Mouse (Mus musculus): ENCODE measurements around the gene Lactb. TPM values are rescaled to one million over a fixed set of nuclear protein-coding genes. Genes with fewer than 3 reads are reported as not detected.
"Not testable (repeated sequence)": the region's sequence is repeated elsewhere in the genome, so short reads cannot be mapped to it uniquely, and the experiment has no call there.

The Lactb gene
- total RNA-seq, 2 experiments from 2014 or later: 13.5 to 17.5 TPM

DNA sequence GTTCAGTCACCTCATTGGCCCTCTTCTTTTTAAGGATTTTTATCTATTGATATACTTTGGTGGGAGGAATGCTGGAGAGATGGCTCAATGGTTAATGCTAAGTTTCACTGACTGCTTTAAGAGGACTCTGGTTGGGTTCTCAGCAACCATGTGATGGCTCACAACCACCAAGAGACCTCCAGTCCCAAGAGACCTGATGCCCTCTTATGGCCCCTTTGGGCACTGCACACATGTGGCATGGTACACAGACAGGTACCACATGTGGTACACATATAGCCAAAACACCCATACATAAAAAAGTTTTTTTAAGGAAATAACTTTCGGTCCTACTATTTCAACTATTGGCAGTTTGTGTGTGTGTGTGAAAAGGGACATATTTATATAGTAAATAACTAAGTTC lies 53.2 kb downstream of the Lactb start:
- no peak for DNase-seq (ENCODE audit: low spot score in 2 of 2)

DNA sequence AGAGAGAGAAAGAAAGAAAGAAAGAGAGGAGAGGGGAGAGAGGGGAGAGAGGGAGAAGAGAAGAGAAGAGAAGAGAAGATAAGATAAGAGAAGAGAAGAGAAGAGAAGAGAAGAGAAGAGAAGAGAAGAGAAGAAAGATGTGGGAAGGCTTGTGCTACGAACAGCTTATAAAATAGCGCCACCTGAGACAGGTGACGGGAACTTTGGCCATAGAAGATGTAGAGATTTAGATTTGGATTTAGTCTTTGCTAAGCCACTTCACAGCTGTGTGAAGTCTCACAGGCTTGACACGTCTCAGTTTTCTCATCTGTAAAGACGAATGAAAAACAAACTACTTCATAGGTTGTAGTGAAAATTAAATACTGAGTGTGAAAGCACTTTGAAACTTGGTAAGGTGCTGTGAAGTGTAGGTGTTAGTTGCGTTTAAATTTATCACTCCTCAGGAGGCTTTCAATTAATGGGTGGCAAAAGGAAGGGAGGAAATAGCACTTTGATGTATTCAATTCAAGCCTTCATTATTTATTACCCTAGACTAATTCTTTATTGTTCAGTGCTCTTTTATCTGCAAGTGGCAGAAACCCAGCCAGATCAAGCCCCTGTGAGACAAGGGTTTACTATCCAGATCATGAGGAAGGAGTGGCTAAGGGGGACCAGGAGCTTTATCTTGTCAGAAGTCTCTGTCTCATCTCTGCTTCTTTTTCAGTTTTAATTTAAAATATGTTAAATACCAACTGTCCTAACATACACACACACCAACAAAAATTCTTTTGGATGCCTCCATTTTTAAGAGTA lies 54.6 kb downstream of the Lactb start:
- no peak for DNase-seq (ENCODE audit: low spot score in 2 of 2)

- peak in 1 of 2 experiments; percentile 17 for DNase-seq (ENCODE audit: low spot score in 2 of 2)
These were observed 55.3 kb downstream of the Lactb start for GRCm38 (mm10) chr9:66919981-66920380.

DNA sequence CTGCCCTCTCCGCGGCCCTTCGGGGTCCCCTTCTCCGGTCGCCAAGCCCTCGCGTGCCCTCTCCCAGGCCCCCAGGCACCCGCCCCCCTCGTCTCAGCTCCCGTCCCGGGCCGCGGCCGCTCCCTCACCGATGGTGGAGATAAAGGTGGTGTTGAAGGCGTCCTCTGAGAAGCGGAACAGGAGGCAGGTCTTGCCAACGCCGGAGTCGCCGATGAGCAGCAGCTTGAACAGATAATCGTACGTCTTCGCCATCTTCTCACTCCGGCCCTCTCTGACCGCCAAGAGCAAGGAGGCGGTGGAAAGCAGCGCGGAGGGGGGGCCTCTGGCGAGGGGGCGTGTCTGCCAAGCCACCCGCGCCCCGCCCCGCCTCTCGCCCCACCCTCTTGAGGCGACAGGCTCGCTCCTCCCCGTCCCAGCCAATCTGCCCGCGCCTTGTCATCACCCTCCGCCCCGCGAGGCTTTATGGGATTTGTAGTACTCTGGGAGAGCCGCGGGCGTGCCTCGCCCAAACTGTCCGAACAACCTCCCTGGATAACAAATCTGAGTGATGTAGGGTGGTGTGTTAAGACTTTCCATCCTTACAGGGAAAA lies 55.8 kb downstream of the Lactb start, which contains the start of gene Rab8b:
TSS of gene Rab8b (minus strand) at position 306 of the 590 bp plus-strand sequence.
- DNase-seq (ENCODE audit: low spot score in 2 of 2): peak; percentile 97 to 99

- DNase-seq (ENCODE audit: low spot score in 2 of 2): no peak
These were observed 56.5 kb downstream of the Lactb start for GRCm38 (mm10) chr9:66918672-66919330.

DNA sequence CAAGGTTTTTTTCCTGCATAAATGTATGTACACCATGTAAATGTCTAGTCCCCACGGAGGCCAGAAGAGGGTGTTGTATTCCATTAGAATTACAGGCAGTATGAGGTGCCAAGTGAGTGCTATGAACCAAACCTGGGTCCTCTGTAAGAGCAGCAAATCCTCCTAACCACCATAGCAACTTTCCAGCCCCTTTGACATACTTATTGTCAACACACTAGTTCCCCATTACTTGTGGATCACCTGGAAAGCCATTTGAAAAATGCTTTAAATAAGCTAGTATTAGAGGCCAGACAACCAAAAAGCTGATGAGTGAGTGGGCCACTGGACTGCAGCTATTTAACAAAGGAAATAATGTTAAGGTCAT lies 57.4 kb downstream of the Lactb start:
- DNase-seq (ENCODE audit: low spot score in 2 of 2): no peak

DNA sequence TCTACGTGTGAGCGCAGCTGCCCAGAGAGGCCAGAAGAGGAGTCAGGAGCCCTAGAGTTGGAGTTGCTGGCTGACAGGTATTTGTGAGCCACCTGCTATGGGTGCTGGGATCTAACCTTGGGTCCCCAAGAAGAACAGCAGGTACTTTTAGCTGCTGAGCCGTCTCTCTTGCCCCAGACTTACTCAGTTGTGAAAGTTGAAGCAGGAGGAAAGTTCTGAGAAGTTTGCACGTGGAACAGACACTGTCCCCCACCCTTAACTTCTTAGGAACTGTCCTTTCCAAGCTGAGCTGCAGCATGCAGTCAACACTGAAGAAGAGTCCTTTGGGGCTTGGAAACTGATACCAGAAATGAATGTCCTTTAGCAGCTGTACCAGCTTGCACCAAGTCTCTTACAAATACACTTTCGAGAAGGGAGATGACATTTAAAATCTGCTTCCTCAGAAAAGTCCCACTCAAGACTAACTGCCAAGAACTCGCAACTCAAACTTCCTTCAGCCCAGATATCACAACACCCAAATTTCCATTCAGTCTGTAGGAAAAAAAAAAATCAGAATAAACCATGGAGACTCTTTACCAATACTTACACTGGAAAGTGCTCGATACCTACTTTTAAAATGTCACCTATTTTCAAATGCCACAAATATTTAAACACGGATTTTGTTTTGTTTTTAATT lies 57.9 kb downstream of the Lactb start:
- DNase-seq (ENCODE audit: low spot score in 2 of 2): no peak

GRCm38 (mm10) chr9:66915869-66916785 lies 59.2 kb downstream of the Lactb start:
- DNase-seq (ENCODE audit: low spot score in 2 of 2): no peak

GRCm38 (mm10) chr9:66915401-66915800 lies 59.9 kb downstream of the Lactb start:
- no peak for DNase-seq (ENCODE audit: low spot score in 2 of 2)

- DNase-seq (ENCODE audit: low spot score in 2 of 2): no peak
These were observed 60.7 kb downstream of the Lactb start for GRCm38 (mm10) chr9:66914540-66914939.

- not testable (repeated sequence) for DNase-seq (ENCODE audit: low spot score in 2 of 2)
These were observed 61.9 kb downstream of the Lactb start for GRCm38 (mm10) chr9:66913254-66913934.

GRCm38 (mm10) chr9:66912304-66912703 lies 63.0 kb downstream of the Lactb start:
- no peak for DNase-seq (ENCODE audit: low spot score in 2 of 2)

DNA sequence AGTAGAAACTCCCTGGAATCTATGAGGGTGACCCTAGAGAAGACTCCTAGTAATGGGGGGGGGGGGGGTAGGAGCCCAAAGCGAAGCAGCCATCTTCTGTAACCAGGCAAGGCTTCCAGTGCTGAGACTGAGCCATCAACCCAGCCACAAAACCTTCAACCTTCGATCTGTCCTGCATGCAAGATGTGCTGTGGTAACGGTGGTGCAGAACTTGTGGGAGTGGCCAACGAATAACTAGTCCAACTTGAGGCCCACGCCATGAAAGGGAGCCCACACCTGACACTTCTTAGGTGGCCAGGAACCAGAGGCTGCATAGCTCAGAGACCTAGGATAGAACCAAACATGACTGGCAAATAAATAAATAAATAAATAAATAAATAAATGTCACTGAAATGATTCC lies 64.6 kb downstream of the Lactb start:
- DNase-seq (ENCODE audit: low spot score in 2 of 2): no peak

GRCm38 (mm10) chr9:66909922-66910321 lies 65.4 kb downstream of the Lactb start:
- DNase-seq (ENCODE audit: low spot score in 2 of 2): no peak

- DNase-seq (ENCODE audit: low spot score in 2 of 2): no peak
These were observed 67.4 kb downstream of the Lactb start for GRCm38 (mm10) chr9:66907746-66908397.

DNA sequence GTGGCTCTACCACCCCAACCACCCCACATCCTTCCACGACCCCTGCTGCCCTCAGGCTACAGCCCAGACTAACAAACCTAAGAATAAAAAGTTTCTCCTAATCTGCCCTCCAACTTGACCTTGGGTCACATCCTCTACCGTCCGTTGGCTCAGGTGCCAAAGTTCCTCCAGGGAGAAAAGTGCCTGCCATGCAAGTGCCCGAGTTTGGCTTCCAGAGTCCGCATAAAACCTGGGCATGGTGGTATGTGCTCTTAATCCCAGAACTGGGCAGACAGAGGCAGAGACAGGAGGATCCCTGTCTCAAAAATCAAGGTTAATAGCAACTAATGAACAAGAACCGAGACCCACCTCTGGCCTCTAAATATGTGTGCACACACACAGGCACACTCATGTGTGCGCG lies 68.2 kb downstream of the Lactb start:
- DNase-seq (ENCODE audit: low spot score in 2 of 2): no peak

GRCm38 (mm10) chr9:66905990-66906389 lies 69.3 kb downstream of the Lactb start:
- no peak for DNase-seq (ENCODE audit: low spot score in 2 of 2)

Data from gastrocnemius, postnatal 4 days (tissue).